Mouse (Mus musculus) liver, embryonic 14.5 days (tissue): ENCODE results near the gene Tnpo2.

Experiments
- CTCF ChIP-seq: IDR thresholded peaks from 2 replicates; pipeline ENCODE4 v1.5.1; 2016; ENCODE audit warnings: antibody characterized with exemption, low read depth, control low read depth
- EP300 ChIP-seq: IDR thresholded peaks from 2 replicates; pipeline ENCODE4 v1.6.1; 2016; ENCODE audit warnings: antibody characterized with exemption, low read depth

DNA sequence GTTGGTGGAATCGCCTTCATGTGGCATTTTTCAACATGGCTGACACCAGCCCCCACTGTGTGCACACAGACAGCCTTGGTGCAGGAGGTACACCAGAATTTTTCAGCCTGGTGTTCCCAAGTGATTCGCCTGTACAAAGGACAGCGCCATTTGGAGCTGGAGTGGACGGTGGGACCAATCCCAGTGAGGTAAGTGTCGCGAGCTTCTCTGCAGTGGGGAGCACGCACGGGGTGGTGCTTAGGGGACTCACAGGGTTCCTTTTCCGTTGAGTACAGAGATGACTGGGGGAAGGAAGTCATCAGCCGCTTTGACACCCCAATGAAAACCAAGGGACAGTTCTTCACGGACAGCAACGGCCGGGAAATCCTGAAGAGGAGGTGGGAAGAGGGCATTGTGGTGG is 58.3 kb downstream of the Tnpo2 start:
- TF ChIP-seq CTCF (no peak), EP300 (no peak)
